Mouse (Mus musculus): Measurements from ENCODE around the gene Mapt. TPM values are rescaled to one million over a fixed set of nuclear protein-coding genes. Genes with fewer than 3 reads are reported as not detected.
"Not testable (repeated sequence)": the region's sequence is repeated elsewhere in the genome, so short reads cannot be mapped to it uniquely, and the experiment has no call there.

The Mapt gene
- polyA plus RNA-seq, 1 experiment from 2014 or later: 0.98 TPM

GRCm38 (mm10) chr11:104209041-104209440 lies 22.1 kb upstream of the Mapt start:
- ATAC-seq (ENCODE audit: insufficient number of reproducible peaks, low FRiP score): no peak

DNA sequence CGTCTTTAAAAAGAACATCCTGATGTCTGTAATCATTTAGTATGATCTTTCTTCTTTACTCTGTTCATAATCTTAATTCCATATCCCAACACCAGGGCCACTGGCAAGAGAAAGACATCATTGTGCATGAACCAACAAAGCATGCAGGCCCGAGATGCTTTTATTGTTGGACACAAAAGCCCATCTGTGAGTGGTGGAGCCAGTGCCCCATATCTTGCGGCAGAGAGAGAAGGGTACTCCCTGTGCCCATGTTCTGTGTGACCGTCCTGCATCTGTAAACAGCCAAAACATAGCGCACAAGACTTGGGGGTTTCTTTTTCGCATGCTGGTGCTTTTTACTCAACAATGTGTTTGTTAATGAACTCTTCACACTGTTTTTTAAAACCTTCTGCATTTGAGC lies 19.9 kb upstream of the Mapt start:
- Histone ChIP-seq H3K4me3 (no peak overlapping the region), H3K9ac (no peak overlapping the region), H3K36me3 (no peaks in the 10 kb centered on the region), H3K27ac (ENCODE audit: poor library complexity, severe bottlenecking) (no peak overlapping the region), H3K9me3 (replicated peaks) (no peaks in the 10 kb centered on the region), H3K4me2 (no peak overlapping the region), H3K27me3 (replicated peaks) (no peaks in the 10 kb centered on the region), H3K4me1 (replicated peaks) (0 out of 2 replicates have a peak, but pooled peaks cover 5% of the 10 kb centered on the region)
- 78% methylated on average over 6 of the region's 6 CpGs for WGBS
- ATAC-seq (ENCODE audit: insufficient number of reproducible peaks, low FRiP score): no peak

More at GRCm38 (mm10) chr11:104209041-104209440, 22.1 kb upstream of the Mapt start:
- H3K4me3 ChIP-seq: no peak overlapping the region
- H3K4me2 ChIP-seq: no peak overlapping the region
- H3K36me3 ChIP-seq: no peaks in the 10 kb centered on the region
- no peaks in the 10 kb centered on the region for H3K27me3 ChIP-seq (replicated peaks)
- H3K4me1 ChIP-seq (replicated peaks): 0 out of 2 replicates have a peak, but pooled peaks cover 5% of the 10 kb centered on the region
- no peaks in the 10 kb centered on the region for H3K9me3 ChIP-seq (replicated peaks)
- no peak overlapping the region for H3K27ac ChIP-seq (ENCODE audit: poor library complexity, severe bottlenecking)
- 63% methylated on average over 3 of the region's 3 CpGs for WGBS
- no peak overlapping the region for H3K9ac ChIP-seq

GRCm38 (mm10) chr11:104214128-104214527 lies 17.1 kb upstream of the Mapt start:
- H3K36me3 ChIP-seq; H3K9ac ChIP-seq; H3K27ac ChIP-seq (ENCODE audit: poor library complexity, severe bottlenecking); H3K4me2 ChIP-seq; ATAC-seq (ENCODE audit: insufficient number of reproducible peaks, low FRiP score); H3K9me3 ChIP-seq (replicated peaks); H3K4me1 ChIP-seq (replicated peaks); H3K4me3 ChIP-seq; H3K27me3 ChIP-seq (replicated peaks): not testable (repeated sequence)
- 91% methylated on average over 5 of the region's 5 CpGs for WGBS

GRCm38 (mm10) chr11:104218075-104218474 lies 13.1 kb upstream of the Mapt start:
- no peaks in the 10 kb centered on the region for H3K9me3 ChIP-seq (replicated peaks)
- H3K27ac ChIP-seq (ENCODE audit: poor library complexity, severe bottlenecking): no peak overlapping the region
- no peak overlapping the region for H3K4me2 ChIP-seq
- H3K4me3 ChIP-seq: no peak overlapping the region
- no peaks in the 10 kb centered on the region for H3K36me3 ChIP-seq
- WGBS: 73% methylated on average over 3 of the region's 3 CpGs
- no peaks in the 10 kb centered on the region for H3K4me1 ChIP-seq (replicated peaks)
- no peak overlapping the region for H3K9ac ChIP-seq
- no peak for ATAC-seq (ENCODE audit: insufficient number of reproducible peaks, low FRiP score)
- H3K27me3 ChIP-seq (replicated peaks): 0 out of 2 replicates have a peak, but pooled peaks cover 5% of the 10 kb centered on the region

- Histone ChIP-seq H3K27ac (ENCODE audit: poor library complexity, severe bottlenecking) (no peak overlapping the region), H3K4me3 (no peak overlapping the region), H3K9me3 (replicated peaks) (no peaks in the 10 kb centered on the region), H3K4me2 (no peak overlapping the region), H3K4me1 (replicated peaks) (no peaks in the 10 kb centered on the region), H3K27me3 (replicated peaks) (0 out of 2 replicates have a peak, but pooled peaks cover 5% of the 10 kb centered on the region), H3K9ac (no peak overlapping the region), H3K36me3 (no peaks in the 10 kb centered on the region)
- 79% methylated on average over 4 of the region's 4 CpGs for whole genome bisulfite sequencing
- no peak for ATAC-seq (ENCODE audit: insufficient number of reproducible peaks, low FRiP score)
These were observed 10.9 kb upstream of the Mapt start for GRCm38 (mm10) chr11:104220291-104220690.

GRCm38 (mm10) chr11:104221751-104222150 lies 9.4 kb upstream of the Mapt start:
- Histone ChIP-seq H3K9ac (no peak overlapping the region), H3K4me3 (no peak overlapping the region), H3K27me3 (replicated peaks) (peaks cover 5% of the 10 kb centered on the region; the same call in 1 of the 2 replicates), H3K4me1 (replicated peaks) (no peaks in the 10 kb centered on the region), H3K36me3 (no peaks in the 10 kb centered on the region), H3K27ac (ENCODE audit: poor library complexity, severe bottlenecking) (no peak overlapping the region), H3K9me3 (replicated peaks) (no peaks in the 10 kb centered on the region), H3K4me2 (no peak overlapping the region)
- 70% methylated on average over 5 of the region's 5 CpGs for WGBS
- ATAC-seq (ENCODE audit: insufficient number of reproducible peaks, low FRiP score): no peak

GRCm38 (mm10) chr11:104223301-104223700 lies 7.9 kb upstream of the Mapt start:
- Histone ChIP-seq H3K4me2 (no peak overlapping the region), H3K27me3 (replicated peaks) (peaks cover 13% of the 10 kb centered on the region), H3K9ac (no peak overlapping the region), H3K9me3 (replicated peaks) (no peaks in the 10 kb centered on the region), H3K4me1 (replicated peaks) (no peaks in the 10 kb centered on the region), H3K27ac (ENCODE audit: poor library complexity, severe bottlenecking) (no peak overlapping the region), H3K36me3 (no peaks in the 10 kb centered on the region), H3K4me3 (no peak overlapping the region)
- no peak for ATAC-seq (ENCODE audit: insufficient number of reproducible peaks, low FRiP score)
- 72% methylated on average over 9 of the region's 9 CpGs for WGBS

DNA sequence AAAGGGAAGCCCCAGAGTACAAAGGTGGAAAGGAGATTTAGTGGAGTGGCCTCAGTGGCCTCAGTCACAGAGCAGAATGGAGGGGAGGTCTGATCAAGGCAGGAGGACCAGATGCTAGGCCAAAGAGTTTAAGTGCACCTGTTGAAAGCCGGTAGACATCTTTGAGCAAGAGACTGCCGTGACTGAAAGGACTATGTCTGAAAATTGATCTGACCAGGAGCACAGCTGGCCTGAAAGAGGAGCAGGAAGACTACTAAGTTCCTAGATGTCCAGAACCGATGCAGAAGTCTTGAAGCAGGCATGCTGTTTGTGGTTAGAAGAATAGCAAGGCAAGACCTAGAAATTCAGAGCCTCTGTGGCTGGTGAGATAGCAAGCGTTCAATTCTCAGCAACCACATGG lies 1.8 kb upstream of the Mapt start:
- H3K4me3 ChIP-seq: no peak overlapping the region
- WGBS: 64% methylated on average over 4 of the region's 4 CpGs
- H3K9me3 ChIP-seq (replicated peaks): no peaks in the 10 kb centered on the region
- H3K36me3 ChIP-seq: no peaks in the 10 kb centered on the region
- peaks cover 49% of the 10 kb centered on the region for H3K27me3 ChIP-seq (replicated peaks)
- H3K4me2 ChIP-seq: no peak overlapping the region
- no peak overlapping the region for H3K9ac ChIP-seq
- ATAC-seq (ENCODE audit: insufficient number of reproducible peaks, low FRiP score): no peak
- peaks cover 27% of the 10 kb centered on the region for H3K4me1 ChIP-seq (replicated peaks)
- H3K27ac ChIP-seq (ENCODE audit: poor library complexity, severe bottlenecking): no peak overlapping the region

GRCm38 (mm10) chr11:104230066-104230778 lies 968 bp upstream of the Mapt start:
- H3K9me3 ChIP-seq (replicated peaks): no peaks in the 10 kb centered on the region
- H3K27me3 ChIP-seq (replicated peaks): peaks cover 58% of the 10 kb centered on the region
- ATAC-seq (ENCODE audit: insufficient number of reproducible peaks, low FRiP score): no peak
- WGBS: 13% methylated on average over 9 of the region's 9 CpGs
- no peak overlapping the region for H3K27ac ChIP-seq (ENCODE audit: poor library complexity, severe bottlenecking)
- peak overlapping the region; percentile 99 for H3K4me2 ChIP-seq
- H3K4me1 ChIP-seq (replicated peaks): peaks cover 27% of the 10 kb centered on the region
- no peak overlapping the region for H3K9ac ChIP-seq
- no peaks in the 10 kb centered on the region for H3K36me3 ChIP-seq
- peak overlapping the region; percentile 62 for H3K4me3 ChIP-seq

- under 1% methylated on average over 67 of the region's 72 CpGs for WGBS
- Histone ChIP-seq H3K27ac (ENCODE audit: poor library complexity, severe bottlenecking) (no peak overlapping the region), H3K36me3 (no peaks in the 10 kb centered on the region), H3K4me2 (peak overlapping the region; percentile 99), H3K9ac (peak overlapping the region; percentile 66), H3K4me1 (replicated peaks) (peaks cover 27% of the 10 kb centered on the region), H3K9me3 (replicated peaks) (no peaks in the 10 kb centered on the region), H3K4me3 (peak overlapping the region; percentile 62), H3K27me3 (replicated peaks) (peaks cover 77% of the 10 kb centered on the region)
- 0 out of 2 replicates have a peak, but pooled peaks have one; percentile 12 for ATAC-seq (ENCODE audit: insufficient number of reproducible peaks, low FRiP score)
These were observed 1.2 kb downstream of the Mapt start for GRCm38 (mm10) chr11:104232141-104233061.

DNA sequence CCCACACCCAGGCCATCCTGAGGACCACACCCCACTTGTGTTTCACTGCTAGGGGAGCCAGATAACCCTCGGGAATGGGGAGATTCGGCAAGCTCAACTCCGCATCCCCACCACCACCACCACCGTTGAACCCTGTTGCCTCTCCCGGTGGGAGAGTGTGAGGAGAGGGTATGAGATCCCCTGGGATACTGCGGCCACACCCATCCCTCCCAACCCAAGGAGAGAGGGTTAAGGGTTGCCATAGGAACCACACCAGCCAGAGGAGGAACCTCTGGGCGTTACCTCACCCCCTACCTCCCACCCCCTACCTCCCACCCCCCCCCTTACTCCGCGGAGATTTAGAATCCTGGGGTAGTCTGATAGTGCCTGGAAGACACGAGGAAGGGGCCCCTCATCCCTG lies 1.9 kb downstream of the Mapt start:
- no peak for ATAC-seq (ENCODE audit: insufficient number of reproducible peaks, low FRiP score)
- Histone ChIP-seq H3K4me2 (peak overlapping the region; percentile 99), H3K4me1 (replicated peaks) (peaks cover 29% of the 10 kb centered on the region), H3K9ac (no peak overlapping the region), H3K4me3 (peak overlapping the region; percentile 62), H3K9me3 (replicated peaks) (no peaks in the 10 kb centered on the region), H3K27me3 (replicated peaks) (peaks cover 75% of the 10 kb centered on the region), H3K27ac (ENCODE audit: poor library complexity, severe bottlenecking) (no peak overlapping the region), H3K36me3 (no peaks in the 10 kb centered on the region)
- 0% methylated on average over 9 of the region's 10 CpGs for WGBS

Data from heart, embryonic 12.5 days (tissue).